Mouse (Mus musculus): ENCODE results near the gene Fut7. TPM values are rescaled to one million over a fixed set of nuclear protein-coding genes. Genes with fewer than 3 reads are reported as not detected.

Gene Fut7
- polyA plus RNA-seq (2012; rRNA removed): 0.20 and 0.26 TPM in 2 replicates

GRCm38 (mm10) chr2:25422587-25423410 lies at the start of gene Fut7:
TSS of gene Fut7 (plus strand) at chr2:25423267.

GRCm38 (mm10) chr2:25395721-25396596 lies 27.1 kb upstream of the Fut7 start, which contains the start of gene Entpd2:
TSS of gene Entpd2 (plus strand) at chr2:25395874.

GRCm38 (mm10) chr2:25399051-25399450 lies 24.0 kb upstream of the Fut7 start, which contains the start of gene Npdc1:
TSS of gene Npdc1 (plus strand) at chr2:25399351.

DNA sequence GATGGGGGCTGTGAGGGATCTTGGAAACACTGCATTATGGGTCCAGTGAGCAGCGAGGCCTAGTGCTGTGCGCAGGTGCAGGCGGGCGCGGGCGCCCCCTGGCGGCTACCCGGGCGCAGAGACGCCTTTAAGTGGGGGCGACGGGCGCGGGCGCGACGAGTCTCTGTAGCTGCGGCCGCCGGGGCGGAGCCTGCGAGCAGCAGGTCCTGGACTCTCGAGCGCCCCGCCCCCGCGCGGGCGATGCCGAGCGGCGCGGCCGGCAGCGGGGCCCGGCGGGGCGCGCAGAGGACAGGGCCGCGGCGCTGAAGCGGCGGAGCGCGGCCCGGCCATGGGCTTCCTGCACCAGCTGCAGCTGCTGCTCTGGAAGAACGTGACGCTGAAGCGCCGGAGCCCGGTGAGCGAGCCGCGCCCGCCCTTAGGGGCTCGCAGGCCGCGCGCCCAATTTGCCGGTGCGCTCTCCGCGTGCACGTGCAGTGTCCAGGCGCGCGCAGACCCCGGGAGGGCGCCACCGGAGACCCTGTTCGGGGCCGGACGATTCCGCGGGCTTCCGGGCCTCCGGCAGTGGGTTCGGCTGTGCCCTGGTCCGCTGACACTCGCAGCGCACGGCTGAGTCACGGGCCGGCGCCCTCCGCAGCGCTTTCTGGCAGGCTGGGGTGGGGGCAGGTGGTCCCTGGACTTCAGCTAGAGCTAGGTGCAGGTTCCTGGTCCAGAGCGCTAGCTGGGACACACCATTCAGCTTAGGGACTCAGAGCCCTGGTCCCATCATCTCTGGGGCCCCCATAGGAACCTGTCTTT lies 5.6 kb downstream of the Fut7 start, which contains the start of gene Abca2:
Abca2 (plus strand) TSS at position 262 of the 795 bp plus-strand sequence.

DNA sequence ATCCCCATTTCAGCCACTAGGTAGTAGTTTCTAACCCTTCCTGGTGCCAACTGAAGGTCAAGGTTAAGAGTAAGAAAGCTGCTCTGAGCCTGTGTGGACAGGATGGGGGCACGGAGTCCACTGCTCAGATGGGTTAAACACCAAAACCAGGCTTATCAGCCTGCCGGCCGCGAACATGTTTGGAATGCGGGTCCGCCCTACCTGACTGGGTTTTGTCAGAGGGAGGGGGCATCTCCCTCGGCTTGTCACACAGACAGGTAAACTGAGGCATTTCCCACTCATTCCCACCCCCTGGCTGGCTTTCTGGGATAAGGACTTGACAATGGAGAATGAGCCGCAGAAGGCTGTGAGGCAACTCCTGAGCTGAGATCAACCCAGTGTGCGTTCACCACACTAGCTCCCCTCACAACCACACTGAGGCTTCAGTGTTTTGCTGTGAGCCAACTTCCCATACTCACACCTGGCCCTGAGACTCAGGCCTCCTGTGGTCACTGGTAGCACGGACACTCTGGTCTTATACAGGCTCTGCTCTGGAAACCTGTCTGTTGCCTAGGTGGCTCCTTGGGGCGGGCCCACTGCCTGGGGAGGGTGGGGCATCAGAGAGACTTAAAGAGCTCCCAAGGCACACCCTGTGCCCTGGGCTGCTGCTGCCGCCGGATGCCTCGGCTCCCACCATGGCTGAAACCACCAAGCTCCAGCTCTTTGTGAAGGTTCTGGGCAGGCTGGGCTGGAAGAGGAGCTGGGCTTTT lies 33.3 kb downstream of the Fut7 start, which contains the start of gene Clic3:
Clic3 (plus strand) TSS at position 634 of the 749 bp plus-strand sequence.

DNA sequence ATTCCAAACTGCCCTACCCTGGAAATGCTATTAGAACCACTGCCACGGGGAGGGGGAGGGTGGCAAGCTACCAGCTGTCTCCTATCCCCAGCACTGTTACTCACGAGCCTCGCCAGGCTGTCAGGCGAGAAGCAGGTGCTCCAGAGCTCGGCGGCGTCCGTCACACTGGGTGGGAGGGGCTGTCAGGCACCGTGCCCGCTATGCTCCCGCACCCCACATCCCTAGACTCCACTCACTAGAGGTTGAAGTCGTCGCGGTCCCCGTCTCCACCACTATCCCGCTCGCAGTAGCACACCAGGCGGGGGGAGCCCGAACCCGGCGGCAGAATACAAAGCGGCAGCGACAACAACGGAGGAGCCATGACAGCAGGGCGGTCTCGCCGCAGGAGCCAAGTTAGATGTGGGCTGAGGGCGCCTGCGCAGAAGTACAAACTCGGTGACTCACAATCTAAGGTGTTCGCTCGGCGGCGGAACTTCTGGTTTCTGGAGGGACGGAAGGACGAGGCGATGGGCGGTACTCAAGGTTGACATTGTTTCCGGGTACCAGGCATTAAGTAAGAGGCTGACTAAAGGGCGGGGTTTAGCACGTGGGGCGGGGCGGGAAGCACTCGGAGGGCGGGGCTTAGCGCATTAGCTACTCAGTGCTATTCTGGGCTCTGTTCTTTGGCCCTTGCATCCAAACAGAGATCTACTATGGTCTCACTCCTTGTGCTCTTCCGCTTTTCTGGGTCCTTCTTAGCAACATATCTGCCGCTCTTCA lies 37.7 kb downstream of the Fut7 start, which contains the start of gene Paxx:
Paxx (minus strand) TSS at position 544 of the 759 bp plus-strand sequence.

GRCm38 (mm10) chr2:25469969-25470368 lies 46.9 kb downstream of the Fut7 start, which contains the start of gene Ptgds:
TSS of gene Ptgds (minus strand) at chr2:25470046.

Other genes with a start within 250 kb of the Fut7 start
- gene Nrarp, start 242.5 kb upstream of the Fut7 start, polyA plus RNA-seq (2012; rRNA removed): 26.0 and 28.6 TPM in 2 replicates
- 1.9 and 2.2 TPM in 2 replicates for gene Tor4a, start 226.4 kb upstream of the Fut7 start, polyA plus RNA-seq (2012; rRNA removed)
- gene Nelfb, start 211.8 kb upstream of the Fut7 start, polyA plus RNA-seq (2012; rRNA removed): 69.1 and 73.7 TPM in 2 replicates
- gene Stpg3, start 208.6 kb upstream of the Fut7 start, polyA plus RNA-seq (2012; rRNA removed): 0.05 TPM in 1 of 2 replicates, not detected in the other
- gene Fam166a, start 204.5 kb upstream of the Fut7 start, polyA plus RNA-seq (2012; rRNA removed): 0.13 TPM in 2 replicates
- gene Tubb4b, start 198.6 kb upstream of the Fut7 start, polyA plus RNA-seq (2012; rRNA removed): 424 and 435 TPM in 2 replicates
- 0.03 TPM in 1 of 2 replicates, not detected in the other for gene Slc34a3, start 188.9 kb upstream of the Fut7 start, polyA plus RNA-seq (2012; rRNA removed)
- gene Rnf224, start 186.5 kb upstream of the Fut7 start, polyA plus RNA-seq (2012; rRNA removed): 0.05 TPM in 1 of 2 replicates, not detected in the other
- gene Rnf208, start 181.0 kb upstream of the Fut7 start, polyA plus RNA-seq (2012; rRNA removed): 126 and 144 TPM in 2 replicates
- 0.37 and 3.0 TPM in 2 replicates for gene Cysrt1, start 180.8 kb upstream of the Fut7 start, polyA plus RNA-seq (2012; rRNA removed)
- gene AL732309.1, start 176.4 kb upstream of the Fut7 start, polyA plus RNA-seq (2012; rRNA removed): 16.6 and 17.1 TPM in 2 replicates
- 22.0 and 25.2 TPM in 2 replicates for gene Tmem203, start 167.8 kb upstream of the Fut7 start, polyA plus RNA-seq (2012; rRNA removed)
- gene Tprn, start 160.6 kb upstream of the Fut7 start, polyA plus RNA-seq (2012; rRNA removed): 6.2 and 6.9 TPM in 2 replicates
- gene Ssna1, start 150.8 kb upstream of the Fut7 start, polyA plus RNA-seq (2012; rRNA removed): 123 TPM in 2 replicates
- gene Anapc2, start 150.8 kb upstream of the Fut7 start, polyA plus RNA-seq (2012; rRNA removed): 107 and 110 TPM in 2 replicates
- not detected in 2 replicates for gene Tmem210, start 135.1 kb upstream of the Fut7 start, polyA plus RNA-seq (2012; rRNA removed)
- 0.05 TPM in 1 of 2 replicates, not detected in the other for gene Lrrc26, start 133.4 kb upstream of the Fut7 start, polyA plus RNA-seq (2012; rRNA removed)
- gene Grin1, start 104.1 kb upstream of the Fut7 start, polyA plus RNA-seq (2012; rRNA removed): 60.3 and 61.9 TPM in 2 replicates
- 24.1 and 24.3 TPM in 2 replicates for gene Man1b1, start 90.9 kb upstream of the Fut7 start, polyA plus RNA-seq (2012; rRNA removed)
- 40.8 and 43.8 TPM in 2 replicates for gene Dpp7, start 66.9 kb upstream of the Fut7 start, polyA plus RNA-seq (2012; rRNA removed)
- 3.7 and 4.6 TPM in 2 replicates for gene Uap1l1, start 57.6 kb upstream of the Fut7 start, polyA plus RNA-seq (2012; rRNA removed)
- 16.3 and 17.1 TPM in 2 replicates for gene Sapcd2, start 50.9 kb upstream of the Fut7 start, polyA plus RNA-seq (2012; rRNA removed)
- 9.8 and 11.4 TPM in 2 replicates for gene Entpd2, start 27.4 kb upstream of the Fut7 start, polyA plus RNA-seq (2012; rRNA removed)
- gene Npdc1, start 23.9 kb upstream of the Fut7 start, polyA plus RNA-seq (2012; rRNA removed): 549 and 616 TPM in 2 replicates
- 42.3 and 48.1 TPM in 2 replicates for gene Abca2, start 5.4 kb downstream of the Fut7 start, polyA plus RNA-seq (2012; rRNA removed)
- gene Clic3, start 33.6 kb downstream of the Fut7 start, polyA plus RNA-seq (2012; rRNA removed): 0.82 and 3.4 TPM in 2 replicates
- gene Paxx, start 37.8 kb downstream of the Fut7 start, polyA plus RNA-seq (2012; rRNA removed): 155 and 156 TPM in 2 replicates
- gene Ptgds, start 46.8 kb downstream of the Fut7 start, polyA plus RNA-seq (2012; rRNA removed): 539 and 800 TPM in 2 replicates
- gene Lcn12, start 70.6 kb downstream of the Fut7 start, polyA plus RNA-seq (2012; rRNA removed): not detected in 2 replicates
- gene Fbxw5, start 77.5 kb downstream of the Fut7 start, polyA plus RNA-seq (2012; rRNA removed): 30.0 and 36.6 TPM in 2 replicates
- gene C8g, start 78.5 kb downstream of the Fut7 start, polyA plus RNA-seq (2012; rRNA removed): 2.5 and 4.0 TPM in 2 replicates
- gene Traf2, start 123.7 kb downstream of the Fut7 start, polyA plus RNA-seq (2012; rRNA removed): 9.5 and 10.1 TPM in 2 replicates
- 200 and 205 TPM in 2 replicates for gene Edf1, start 134.6 kb downstream of the Fut7 start, polyA plus RNA-seq (2012; rRNA removed)
- 2.7 and 2.8 TPM in 2 replicates for gene Mamdc4, start 151.6 kb downstream of the Fut7 start, polyA plus RNA-seq (2012; rRNA removed)
- 149 and 150 TPM in 2 replicates for gene Phpt1, start 152.0 kb downstream of the Fut7 start, polyA plus RNA-seq (2012; rRNA removed)
- 32.4 and 41.2 TPM in 2 replicates for gene Ajm1, start 158.5 kb downstream of the Fut7 start, polyA plus RNA-seq (2012; rRNA removed)
- gene Rabl6, start 185.3 kb downstream of the Fut7 start, polyA plus RNA-seq (2012; rRNA removed): 79.9 and 82.9 TPM in 2 replicates
- gene Ccdc183, start 194.4 kb downstream of the Fut7 start, polyA plus RNA-seq (2012; rRNA removed): 0.04 TPM in 1 of 2 replicates, not detected in the other
- 47.6 and 54.3 TPM in 2 replicates for gene Tmem141, start 198.7 kb downstream of the Fut7 start, polyA plus RNA-seq (2012; rRNA removed)
- 1.3 and 2.2 TPM in 2 replicates for gene Fcna, start 204.8 kb downstream of the Fut7 start, polyA plus RNA-seq (2012; rRNA removed)
- not detected in 2 replicates for gene Lcn8, start 229.9 kb downstream of the Fut7 start, polyA plus RNA-seq (2012; rRNA removed)
- not detected in 2 replicates for gene Lcn5, start 234.7 kb downstream of the Fut7 start, polyA plus RNA-seq (2012; rRNA removed)

All from central nervous system, embryonic 18 days (tissue).